Mouse (Mus musculus) adrenal gland, adult 2 months (tissue): ENCODE measurements around the gene Prkce. TPM values are rescaled to one million over a fixed set of nuclear protein-coding genes. Genes with fewer than 3 reads are reported as not detected.

Experiments
- DNase-seq: peaks from one replicate; pipeline ENCODE4 v3.0.0; 2021
- polyA plus RNA-seq: library from polyadenylated mRNA; depleted of rRNA; stranded (reverse); fragments of >200 nt; gene quantifications from 2 replicates; pipeline ENCODE4 v1.2.3, GENCODE M21; 2012
- total RNA-seq, 2 experiments: library from RNA; stranded (reverse); gene quantifications; 2 replicates each; pipeline ENCODE4 v1.2.3; 2021

Gene Prkce
- total and polyA plus RNA-seq, 3 experiments = 4.5 to 20.5 (median 17.5) TPM

DNA sequence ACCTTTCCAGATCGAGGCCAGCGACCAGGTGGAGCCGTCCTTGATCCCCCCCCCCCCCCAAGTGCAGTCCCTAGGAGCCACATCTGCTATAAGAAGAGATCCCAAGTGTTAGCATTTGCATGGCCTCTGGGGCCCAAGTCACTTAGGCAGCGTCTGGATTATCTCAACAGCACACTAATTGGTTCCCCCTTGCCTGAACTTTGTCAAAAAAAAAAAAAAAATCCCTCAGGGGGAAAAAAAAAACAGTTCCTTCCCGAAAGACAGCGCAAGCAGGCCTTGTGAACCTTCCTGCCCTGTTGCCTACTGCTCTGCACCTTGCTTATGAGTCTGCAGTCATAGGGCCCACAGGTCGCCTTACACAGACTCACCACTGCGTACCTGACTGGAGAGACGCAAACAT lies 7.9 kb downstream of the Prkce start:
- no peak for DNase-seq

DNA sequence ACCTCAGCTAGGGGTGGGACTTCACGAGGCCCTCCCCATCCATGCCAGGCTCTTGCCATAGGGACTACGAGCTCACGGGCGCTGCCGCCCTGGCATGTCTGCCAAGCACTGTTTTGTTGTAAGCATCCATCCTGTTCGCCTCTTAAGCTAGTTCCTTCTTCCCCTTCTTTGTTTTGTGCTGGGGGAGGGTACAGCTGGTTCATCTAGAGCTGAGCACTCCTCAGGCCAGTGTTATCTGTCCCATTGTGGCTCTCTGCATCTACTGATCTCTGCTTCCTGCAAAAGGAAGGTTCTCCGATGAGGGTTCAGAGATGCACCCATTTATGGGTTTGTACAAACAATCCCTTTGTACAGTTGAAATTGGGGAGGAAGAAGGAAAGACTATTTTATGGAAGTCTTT lies 9.1 kb downstream of the Prkce start:
- no peak for DNase-seq

GRCm38 (mm10) chr17:86183788-86184187 lies 16.2 kb downstream of the Prkce start:
- no peak for DNase-seq

DNA sequence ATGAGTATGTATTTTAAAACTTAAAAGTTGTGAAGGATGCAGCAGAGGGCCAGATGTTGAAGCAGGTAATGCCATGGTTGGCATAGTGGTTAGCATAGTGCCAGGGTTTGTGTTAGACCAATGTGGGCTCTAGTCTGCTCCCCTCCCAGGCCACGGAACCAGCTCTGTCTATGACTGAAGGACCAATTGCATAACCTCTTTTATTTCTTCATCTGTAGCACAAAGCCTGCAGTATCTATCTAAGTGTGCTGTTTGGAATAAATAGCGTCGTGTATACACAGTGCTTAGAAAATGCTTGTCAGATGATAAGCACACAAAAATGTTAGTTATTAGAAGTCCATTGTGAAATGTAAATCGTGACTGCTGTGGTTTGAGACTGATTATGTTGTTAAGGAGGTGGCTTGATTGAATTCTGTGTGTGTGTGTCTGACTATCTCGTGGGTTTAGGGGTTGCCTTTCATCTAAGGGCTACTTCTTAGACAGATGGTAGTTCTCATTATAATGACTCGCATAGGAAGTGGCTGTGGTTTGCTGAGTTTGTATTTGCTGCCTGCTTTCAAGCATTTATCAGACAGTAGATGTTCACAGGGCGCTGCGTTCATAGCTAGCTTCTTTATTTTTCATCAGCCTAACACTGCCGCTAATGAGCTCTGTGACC lies 17.1 kb downstream of the Prkce start:
- no peak for DNase-seq

GRCm38 (mm10) chr17:86185584-86185983 lies 18.0 kb downstream of the Prkce start:
- DNase-seq = no peak

DNA sequence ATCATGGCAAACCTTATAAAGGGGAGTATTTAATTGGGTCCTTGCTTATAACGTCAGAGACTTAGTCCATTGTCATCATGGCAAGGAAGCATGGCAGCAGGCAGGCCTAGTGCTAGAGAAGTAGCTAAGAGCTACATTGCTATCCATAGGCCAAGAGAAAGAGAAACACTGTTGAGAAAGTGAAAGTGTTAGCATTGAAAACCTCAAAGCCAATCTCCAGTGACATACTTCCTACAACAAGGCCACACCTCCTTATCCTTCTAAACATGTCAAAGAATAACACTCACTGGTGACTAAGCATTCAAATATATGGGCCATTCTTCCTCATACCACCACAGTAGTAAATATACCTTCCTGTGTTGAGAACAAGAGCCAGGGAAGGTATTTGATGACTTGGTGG lies 20.2 kb downstream of the Prkce start:
- no peak for DNase-seq

- DNase-seq = no peak
These were observed 26.4 kb downstream of the Prkce start for GRCm38 (mm10) chr17:86193979-86194378.

DNA sequence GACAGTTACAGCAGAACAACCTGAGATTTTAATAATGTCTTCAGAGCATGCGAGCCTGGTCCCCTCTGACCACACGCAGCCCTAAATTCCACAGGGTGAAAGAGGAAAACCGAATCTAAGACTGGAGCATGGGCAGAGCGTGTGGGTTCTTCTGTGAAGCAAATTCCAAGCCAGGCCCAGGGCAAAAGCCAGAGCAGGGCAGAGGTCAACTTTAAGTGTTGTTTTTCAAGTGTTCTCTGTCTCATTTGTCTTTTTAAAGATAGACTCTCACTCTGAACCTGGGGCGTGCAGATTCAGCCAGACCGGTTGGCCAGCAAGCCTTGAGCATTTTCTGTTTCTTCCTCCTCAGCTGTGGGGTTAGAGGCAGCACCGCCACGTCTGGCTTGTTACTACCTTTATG lies 27.3 kb downstream of the Prkce start:
- DNase-seq = no peak

DNA sequence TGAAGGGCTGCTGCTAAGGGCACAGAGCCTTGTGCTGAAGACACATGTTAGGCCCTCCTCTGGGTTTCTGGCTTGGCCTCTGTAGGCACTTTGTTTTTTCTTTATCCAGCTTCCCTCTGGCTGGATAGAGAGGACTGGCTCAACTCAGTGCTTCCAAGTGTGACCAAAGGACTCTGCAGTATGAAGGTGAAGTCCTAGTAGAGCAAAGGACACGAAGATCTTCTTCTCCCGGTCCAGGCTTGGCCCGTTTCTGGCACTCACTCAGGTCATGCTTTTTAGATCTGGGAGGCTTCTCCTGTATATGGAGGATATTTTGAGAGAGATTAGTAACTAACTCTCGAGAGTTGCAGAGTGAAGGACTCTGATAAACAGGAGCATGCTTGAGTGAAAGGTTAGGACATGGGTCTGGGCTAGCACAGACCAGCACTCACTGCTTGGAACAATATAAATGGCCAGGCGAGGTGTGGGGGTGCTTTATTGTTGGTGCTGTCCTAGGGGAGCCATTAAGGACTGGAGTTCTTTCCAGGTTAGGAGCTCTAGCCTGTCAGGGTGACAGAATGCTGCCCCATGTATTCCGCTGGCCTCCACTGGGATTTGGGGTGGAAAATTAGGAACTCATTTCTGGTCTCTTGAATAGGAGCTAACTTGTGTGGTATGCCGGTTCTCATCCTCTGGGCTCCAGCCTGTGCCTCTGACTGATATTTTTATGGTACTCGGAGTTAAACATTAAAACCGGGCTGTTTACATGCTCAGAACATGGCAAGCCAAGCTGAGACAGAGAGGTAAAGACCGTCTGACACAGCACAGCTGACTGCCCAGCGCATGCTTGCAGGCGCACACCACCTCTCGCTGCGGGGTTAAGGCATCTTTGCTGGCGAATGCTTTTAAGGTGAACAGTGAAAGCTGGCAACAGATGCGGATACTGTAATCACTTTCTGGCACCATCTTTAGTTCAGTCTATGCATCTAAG lies 31.2 kb downstream of the Prkce start:
- no peak for DNase-seq

DNA sequence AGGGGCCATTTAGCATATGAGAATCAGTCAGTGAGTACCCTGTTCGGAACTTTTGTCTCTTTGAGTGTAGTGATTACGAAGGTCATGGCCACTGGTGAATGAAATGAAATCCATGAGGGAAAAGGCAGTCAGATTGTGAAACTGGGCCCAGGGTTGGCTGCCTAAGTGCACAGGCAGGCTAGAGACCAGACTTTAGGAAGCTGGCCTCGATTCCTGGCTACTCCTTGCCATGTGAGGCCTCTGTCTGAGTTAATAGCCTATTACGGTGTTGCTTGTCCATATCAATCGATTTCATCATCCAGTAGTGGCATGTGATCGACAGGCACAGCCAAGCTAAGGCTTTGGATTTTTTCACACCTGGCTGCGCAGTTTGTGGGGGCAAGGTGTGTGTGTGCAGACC lies 34.4 kb downstream of the Prkce start:
- peak; percentile 72 for DNase-seq

GRCm38 (mm10) chr17:86202972-86203371 lies 35.4 kb downstream of the Prkce start:
- peak; percentile 28 for DNase-seq

DNA sequence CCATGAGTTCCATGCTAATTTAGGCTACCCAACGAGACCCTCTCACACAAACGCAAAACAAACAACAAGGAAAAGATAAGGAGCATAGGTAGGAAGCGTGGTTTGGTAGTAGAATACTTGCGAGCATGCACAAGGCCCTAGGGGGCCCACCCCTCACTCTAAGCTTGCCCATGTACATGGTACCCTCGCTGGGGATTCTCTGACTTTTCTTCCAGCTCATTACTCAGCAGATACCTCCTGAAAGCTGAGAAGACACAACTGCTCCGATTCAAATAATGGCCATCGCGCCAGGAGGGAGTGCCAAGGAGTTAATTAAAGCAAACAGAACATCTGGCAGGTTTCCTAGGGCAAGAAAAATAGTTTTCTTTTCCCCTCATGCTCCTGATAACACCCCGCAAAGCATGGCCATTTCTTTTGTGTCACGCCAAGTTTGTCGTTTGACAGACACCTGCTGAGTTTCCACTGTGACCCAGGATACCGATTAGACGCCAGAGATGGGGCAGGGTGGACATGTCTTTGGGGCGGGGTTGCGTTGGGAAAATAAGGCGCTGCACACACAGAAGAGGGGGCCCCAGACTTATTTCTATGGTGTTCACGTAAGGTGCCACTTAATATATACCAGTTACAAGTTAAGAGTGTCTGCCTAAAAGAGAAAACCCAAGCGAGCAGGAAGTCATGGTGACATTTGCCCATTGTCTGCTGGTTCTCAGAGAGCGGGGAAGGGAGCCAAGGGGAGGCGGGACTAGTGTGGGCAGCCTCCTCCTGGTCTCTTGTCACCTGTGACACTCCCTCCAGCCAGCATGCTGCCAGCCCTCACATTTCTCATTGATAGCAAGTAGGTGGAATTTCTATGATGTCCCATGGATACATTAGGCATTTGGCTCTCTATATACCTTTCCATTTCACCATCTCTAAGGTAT lies 36.2 kb downstream of the Prkce start:
- peak; percentile 16 for DNase-seq

- no peak for DNase-seq
These were observed 38.7 kb downstream of the Prkce start for GRCm38 (mm10) chr17:86206289-86206688.

DNA sequence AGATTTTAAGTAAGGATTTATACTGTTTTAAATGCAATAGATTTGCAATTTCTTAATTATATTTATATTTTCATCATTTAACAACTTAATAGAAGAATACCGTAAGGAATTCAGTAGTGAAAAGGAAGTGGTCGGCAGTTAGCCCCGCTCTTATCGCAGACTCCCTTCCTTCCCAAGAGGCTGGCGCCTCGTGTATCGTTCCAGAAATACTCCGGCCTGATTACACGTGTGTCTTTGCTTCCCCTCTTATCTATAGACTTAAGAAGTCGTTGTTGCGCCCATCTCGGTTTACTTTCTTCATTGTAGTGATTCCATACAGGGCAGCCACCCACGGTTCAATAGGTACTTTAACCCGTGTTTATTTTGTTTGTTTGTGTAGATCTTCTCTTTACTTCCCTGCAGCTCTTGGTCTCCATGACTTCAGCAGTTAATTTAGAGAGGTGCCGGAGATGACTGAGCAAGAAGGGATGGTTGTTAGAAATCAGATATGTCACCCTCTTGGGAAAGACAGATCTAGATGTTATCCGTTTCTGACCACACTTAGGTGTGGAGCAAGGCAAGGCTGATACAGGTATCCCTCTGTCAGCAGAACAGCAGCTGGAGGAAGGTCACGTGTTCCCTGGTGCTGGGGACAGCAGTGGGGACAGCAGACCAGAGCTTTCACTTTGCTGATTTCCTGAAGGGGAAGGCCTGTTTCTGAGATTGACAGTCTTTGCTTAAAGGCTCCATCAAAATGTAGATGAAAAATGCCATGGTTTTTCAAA lies 40.7 kb downstream of the Prkce start:
- DNase-seq = no peak

- DNase-seq = no peak
These were observed 41.2 kb downstream of the Prkce start for GRCm38 (mm10) chr17:86208821-86209186.

DNA sequence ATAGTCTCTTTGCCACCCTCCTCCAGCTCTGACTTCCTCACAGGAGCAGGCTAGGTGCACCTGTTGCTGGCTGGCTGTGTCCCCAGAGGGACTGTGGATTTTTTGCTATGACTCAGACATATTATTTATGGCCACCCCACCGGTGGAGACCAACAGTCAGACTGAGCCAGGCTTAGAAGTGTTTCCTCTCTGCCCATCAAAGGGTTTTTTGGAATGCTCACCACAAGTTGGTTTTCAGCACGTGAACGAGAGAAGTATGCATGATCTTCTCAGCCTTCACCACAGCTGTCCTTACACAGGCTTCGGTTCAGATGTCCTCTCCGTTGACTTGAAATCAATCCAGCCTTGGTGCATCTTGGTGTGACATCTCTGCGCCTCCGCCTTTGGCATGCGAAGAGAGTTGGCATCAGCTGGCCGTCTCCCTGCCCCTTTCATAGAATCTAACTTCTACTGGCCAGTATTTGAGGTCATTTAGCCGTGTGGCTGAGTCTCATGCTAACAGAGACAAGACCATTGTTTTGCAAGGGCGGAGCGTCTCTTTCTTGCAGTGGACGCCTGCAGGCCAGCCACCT lies 42.2 kb downstream of the Prkce start:
- DNase-seq = no peak

GRCm38 (mm10) chr17:86212204-86212603 lies 44.6 kb downstream of the Prkce start:
- DNase-seq = no peak

GRCm38 (mm10) chr17:86214285-86214684 lies 46.7 kb downstream of the Prkce start:
- DNase-seq = no peak

- DNase-seq = no peak
These were observed 47.2 kb downstream of the Prkce start for GRCm38 (mm10) chr17:86214741-86215140.

GRCm38 (mm10) chr17:86215771-86216170 lies 48.2 kb downstream of the Prkce start:
- DNase-seq = peak; percentile 56

DNA sequence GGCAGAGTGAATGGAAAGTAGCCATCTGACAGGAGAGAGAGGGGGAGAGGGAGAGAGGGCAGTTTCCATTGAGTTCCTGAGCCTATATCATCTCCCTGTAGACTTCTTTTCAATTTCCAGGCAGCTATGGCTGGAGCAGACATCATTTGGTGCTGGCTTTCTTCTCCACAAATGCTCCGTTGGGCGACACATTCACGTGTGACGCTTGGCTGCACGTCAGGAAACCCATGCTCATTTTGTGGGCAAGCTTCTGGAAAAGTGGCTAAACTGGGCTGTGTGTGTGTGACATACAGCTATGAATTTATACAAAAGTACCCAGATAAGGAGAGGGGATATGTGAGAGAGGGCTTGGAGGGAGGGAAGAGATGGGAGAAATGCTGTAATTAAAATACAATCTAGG lies 49.9 kb downstream of the Prkce start:
- DNase-seq = no peak
